Comparison of ENCODE assay signal across 15 mouse cellular contexts in the genomic region with DNA sequence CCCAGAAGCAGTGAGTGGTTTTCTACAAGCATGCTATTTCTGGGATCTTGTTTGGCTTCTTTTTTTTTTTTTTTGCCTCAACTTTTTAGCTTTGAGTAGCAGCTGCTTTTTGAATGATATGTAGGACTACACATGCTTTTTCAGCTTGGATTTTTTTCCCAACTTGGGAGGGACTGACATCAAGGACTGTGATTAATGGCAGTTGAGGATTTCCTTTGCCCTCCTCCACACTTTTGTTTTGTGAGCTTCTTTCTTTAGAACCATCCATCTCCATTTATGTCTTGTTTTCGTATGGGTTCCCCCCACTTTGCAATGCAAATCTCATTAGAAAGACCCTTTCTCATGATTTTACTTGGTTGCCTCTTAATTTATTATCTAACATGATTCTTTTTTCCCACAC.
"Had no signal": no experiment of that assay in that cellular context is flagged by ENCODE, and none has a peak within 500 bp of the region (broad histone marks: within the 10 kb centered on the region; RNA-seq: fewer than 3 reads in every experiment).

No protein-coding gene starts in this region.

- H3K27me3 ChIP-seq: kidney, embryonic 15.5 days; limb, embryonic 12.5 days; liver, embryonic 13.5 days; lung, embryonic 15.5 days; neural tube, embryonic 12.5 days had no signal

- H3K4me3 ChIP-seq: kidney, embryonic 15.5 days; limb, embryonic 12.5 days; liver, embryonic 13.5 days; lung, embryonic 15.5 days; myocyte; neural tube, embryonic 12.5 days had no signal

- DNase-seq: kidney, adult 2 months; kidney, postnatal 36 days; layer of hippocampus, adult 9-11 months; liver; liver, embryonic 13.5 days; liver, postnatal 0 days; midbrain, embryonic 14.5 days; right cerebral cortex, postnatal 14 days; thymus, postnatal 4 days had no signal

- H3K9me3 ChIP-seq: kidney, embryonic 15.5 days; limb, embryonic 12.5 days; liver, embryonic 13.5 days; lung, embryonic 15.5 days; neural tube, embryonic 12.5 days had no signal

- H3K4me1 ChIP-seq: kidney, embryonic 15.5 days; liver, embryonic 13.5 days; lung, embryonic 15.5 days; neural tube, embryonic 12.5 days had no signal

- ATAC-seq: liver, postnatal 0 days had no signal

- H3K9ac ChIP-seq: kidney, embryonic 15.5 days; limb, embryonic 12.5 days; liver, embryonic 13.5 days; liver, postnatal 0 days; lung, embryonic 15.5 days; neural tube, embryonic 12.5 days had no signal

- H3K4me2 ChIP-seq: kidney, embryonic 15.5 days; limb, embryonic 12.5 days; liver, embryonic 13.5 days; lung, embryonic 15.5 days; neural tube, embryonic 12.5 days had no signal

- H3K36me3 ChIP-seq: kidney, embryonic 15.5 days; limb, embryonic 12.5 days; liver, embryonic 13.5 days; lung, embryonic 15.5 days; neural tube, embryonic 12.5 days had no signal

- H3K27ac ChIP-seq: kidney, embryonic 15.5 days; limb, embryonic 12.5 days; liver, embryonic 13.5 days; lung, embryonic 15.5 days; neural tube, embryonic 12.5 days; stomach, postnatal 0 days had no signal
